ENCODE assay signal across 16 mouse cellular contexts in the genomic region with DNA sequence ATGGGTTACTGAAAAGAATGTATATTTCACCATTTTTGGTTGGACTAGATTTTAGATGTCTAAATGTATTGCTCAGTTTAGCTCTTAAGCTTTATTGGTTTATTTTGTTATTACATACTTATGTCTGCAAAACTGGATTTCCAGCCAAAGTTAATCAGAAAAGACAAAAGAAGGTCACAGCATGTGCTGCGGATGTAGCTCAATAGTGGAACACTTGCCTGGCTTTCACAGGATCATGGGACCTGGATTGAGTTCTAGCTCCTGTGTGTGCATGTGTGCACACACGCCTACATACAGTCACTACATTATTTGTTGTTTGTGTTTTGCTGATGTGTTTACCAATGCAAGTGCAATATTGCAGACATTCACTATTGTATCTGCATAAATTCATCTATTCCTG.
"Had no signal": no experiment of that assay in that cellular context is flagged by ENCODE, and none has a peak within 500 bp of the region (broad histone marks: within the 10 kb centered on the region; RNA-seq: fewer than 3 reads in every experiment).

No protein-coding gene starts in this region.

- H3K4me2 ChIP-seq: neural tube, embryonic 13.5 days; neural tube, embryonic 15.5 days; stomach, embryonic 15.5 days had no signal

- DNase-seq: retina, postnatal 1 day; right cerebral cortex, adult 18-20 months; right cerebral cortex, postnatal 14 days; right cerebral cortex, postnatal 25 days; right cerebral cortex, postnatal 4 days; spleen, adult 18-20 months; thymus, adult 18-20 months; thymus, adult 2 months; thymus, postnatal 14 days; thymus, postnatal 25 days; thymus, postnatal 36 days; thymus, postnatal 4 days had no signal

- H3K4me1 ChIP-seq: stomach, embryonic 15.5 days had no signal

- H3K36me3 ChIP-seq: neural tube, embryonic 13.5 days; neural tube, embryonic 15.5 days; stomach, embryonic 15.5 days had no signal

- H3K27me3 ChIP-seq: neural tube, embryonic 13.5 days; neural tube, embryonic 15.5 days; stomach, embryonic 15.5 days had no signal

- H3K9ac ChIP-seq: neural tube, embryonic 13.5 days; neural tube, embryonic 15.5 days; stomach, embryonic 15.5 days had no signal

- H3K9me3 ChIP-seq: neural tube, embryonic 13.5 days; neural tube, embryonic 15.5 days; stomach, embryonic 15.5 days had no signal

- H3K4me3 ChIP-seq: neural tube, embryonic 13.5 days; neural tube, embryonic 15.5 days; stomach, embryonic 15.5 days had no signal

- H3K27ac ChIP-seq: neural tube, embryonic 13.5 days; neural tube, embryonic 15.5 days; stomach, embryonic 15.5 days; stomach, postnatal 0 days had no signal
